Mouse (Mus musculus) cerebellum, adult 11-12 months (tissue): ENCODE data around the gene Fam57b.

ENCODE experiments used
- DNase-seq: peaks from one replicate; pipeline ENCODE4 v3.0.0; 2022

The Fam57b gene

GRCm38 (mm10) chr7:126797411-126798126, at the start of gene Fam57b:
Gene Fam57b, plus strand, starts transcription at chr7:126797668.
- DNase-seq: peak; percentile 82

DNA sequence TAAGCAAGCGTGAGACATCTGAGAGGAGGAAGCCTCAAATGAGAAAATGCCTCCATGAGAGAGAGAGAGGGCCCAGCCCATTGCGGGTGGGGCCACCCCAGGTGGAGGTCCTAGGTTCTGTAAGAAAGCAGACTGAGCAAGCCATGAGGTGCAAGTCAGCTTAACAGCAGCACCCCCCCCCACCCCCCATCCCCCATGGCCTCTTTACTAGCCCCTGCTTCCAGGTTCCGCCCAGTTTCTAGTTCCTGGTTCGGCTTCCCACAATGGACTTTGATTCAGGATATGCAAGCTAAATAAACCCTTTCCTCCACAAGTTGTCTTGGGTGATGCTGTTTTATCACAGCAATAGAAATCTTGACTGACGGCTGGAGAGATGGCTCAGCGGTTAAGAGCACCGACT, 48.6 kb upstream of the Fam57b start:
- DNase-seq: no peak

GRCm38 (mm10) chr7:126749582-126750343, 47.7 kb upstream of the Fam57b start:
- no peak for DNase-seq

DNA sequence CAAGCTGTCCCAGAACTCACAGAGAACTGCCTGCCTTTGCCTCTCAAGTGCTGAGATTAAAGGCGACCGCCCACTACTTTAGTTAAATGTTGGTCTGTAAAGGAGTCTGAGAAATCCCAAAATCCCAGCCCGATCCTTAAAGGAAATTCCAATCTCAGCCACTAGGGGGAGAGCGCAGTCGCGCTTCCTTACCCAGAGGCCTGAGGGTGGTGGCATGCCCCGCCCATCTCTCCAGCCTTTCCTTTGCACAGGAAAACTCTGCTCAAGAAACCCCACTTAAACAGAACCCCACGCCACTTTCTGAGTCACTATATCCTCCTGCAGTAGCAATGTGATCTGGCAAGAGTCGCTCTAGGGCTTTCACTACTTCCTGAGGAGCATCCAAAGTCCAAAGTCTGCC, 42.6 kb upstream of the Fam57b start:
- peak; percentile 75 for DNase-seq

- peak; percentile 56 for DNase-seq
Observed at GRCm38 (mm10) chr7:126758539-126758938, 38.9 kb upstream of the Fam57b start.

- peak; percentile 92 for DNase-seq
Observed at GRCm38 (mm10) chr7:126759050-126759671, 38.3 kb upstream of the Fam57b start, which contains the start of gene Mapk3. Gene Mapk3, plus strand, starts transcription at chr7:126759601.

- peak; percentile 83 for DNase-seq
Observed at GRCm38 (mm10) chr7:126759672-126760390, 37.6 kb upstream of the Fam57b start.

- DNase-seq: peak; percentile 83
Observed at GRCm38 (mm10) chr7:126760391-126760802, 37.1 kb upstream of the Fam57b start.

- DNase-seq: peak; percentile 39
Observed at GRCm38 (mm10) chr7:126760956-126761355, 36.5 kb upstream of the Fam57b start.

- DNase-seq: peak; percentile 25
Observed at GRCm38 (mm10) chr7:126761529-126762067, 35.9 kb upstream of the Fam57b start.

DNA sequence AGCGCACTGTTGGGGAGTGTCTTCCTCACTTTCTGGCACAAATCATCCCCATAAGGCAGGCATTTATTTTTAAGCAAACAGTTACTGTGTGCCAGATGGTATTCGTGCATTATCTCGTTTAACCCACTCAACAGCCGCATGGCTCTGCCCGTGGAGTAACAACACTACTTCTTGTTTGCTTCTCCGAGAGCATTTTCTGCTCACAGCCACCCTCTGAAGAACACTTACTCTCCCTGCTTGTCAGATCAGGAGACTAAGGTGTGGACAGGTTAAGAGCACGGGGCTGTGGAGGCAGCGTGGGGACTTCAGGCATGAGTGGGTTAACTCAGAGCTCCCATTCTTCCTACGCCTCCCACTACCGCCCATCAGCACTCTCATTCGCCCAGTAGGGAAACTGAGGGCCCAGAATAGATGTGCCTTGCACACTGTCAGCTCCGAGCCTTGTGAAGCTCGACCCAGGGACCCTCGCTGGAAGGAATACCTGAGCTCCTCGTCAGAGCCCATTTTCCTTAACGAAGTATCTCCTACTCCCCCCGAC, 34.9 kb upstream of the Fam57b start:
- peak; percentile 29 for DNase-seq

DNA sequence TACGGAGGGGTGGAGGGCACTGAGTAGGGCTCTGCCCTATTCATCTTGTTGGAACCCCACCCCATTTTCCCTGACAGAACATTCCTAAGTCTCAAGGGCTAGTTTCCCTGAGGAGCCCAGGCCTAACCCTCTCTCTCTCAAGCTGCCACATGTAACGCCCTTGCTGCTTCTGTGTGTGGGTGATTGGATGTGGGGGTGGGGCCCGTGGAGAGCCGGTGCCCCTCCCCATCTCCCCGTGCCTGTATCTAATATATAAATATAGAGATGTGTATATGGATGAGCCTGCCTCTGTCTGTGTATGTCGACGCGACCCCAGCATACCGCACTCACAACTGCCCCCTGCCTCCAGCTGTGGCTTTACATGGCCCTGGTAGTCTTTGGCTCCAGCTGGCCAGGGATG, 31.9 kb upstream of the Fam57b start:
- DNase-seq: peak; percentile 32

GRCm38 (mm10) chr7:126766201-126766600, 31.3 kb upstream of the Fam57b start, which contains the start of gene Gdpd3:
Gene Gdpd3, plus strand, starts transcription at chr7:126766334.
- DNase-seq: peak; percentile 41

- DNase-seq: peak; percentile 9
Observed at GRCm38 (mm10) chr7:126767001-126767400, 30.5 kb upstream of the Fam57b start.

DNA sequence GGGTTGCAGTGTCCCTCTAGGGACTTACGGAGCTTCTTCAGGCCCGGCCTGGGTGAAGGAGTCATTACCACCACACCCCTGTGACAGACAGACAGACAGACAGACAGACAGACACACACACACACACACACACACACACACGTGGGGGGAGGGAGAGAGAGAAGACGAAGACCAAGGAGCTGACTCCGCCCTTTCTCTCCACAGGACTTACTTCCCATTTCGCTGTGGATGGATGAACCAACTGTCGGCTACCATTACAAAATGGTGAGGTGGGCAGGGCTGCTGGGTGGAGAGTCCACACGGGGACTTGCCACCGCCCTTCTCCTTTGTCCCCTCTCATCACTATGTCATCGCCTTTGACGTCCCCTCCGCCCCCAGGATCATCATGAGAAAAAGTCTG, 26.7 kb upstream of the Fam57b start:
- no peak for DNase-seq

- DNase-seq: no peak
Observed at GRCm38 (mm10) chr7:126773351-126773750, 24.1 kb upstream of the Fam57b start.

GRCm38 (mm10) chr7:126774463-126774862, 23.0 kb upstream of the Fam57b start:
- no peak for DNase-seq

- peak; percentile 36 for DNase-seq
Observed at GRCm38 (mm10) chr7:126775185-126775977, 22.1 kb upstream of the Fam57b start.

GRCm38 (mm10) chr7:126775978-126776234, 21.6 kb upstream of the Fam57b start:
- DNase-seq: peak; percentile 50

- DNase-seq: peak; percentile 98
Observed at GRCm38 (mm10) chr7:126776598-126777057, 20.8 kb upstream of the Fam57b start, which contains the start of gene Ypel3. Gene Ypel3, plus strand, starts transcription at chr7:126776955.

- DNase-seq: peak; percentile 76
Observed at GRCm38 (mm10) chr7:126777476-126777875, 20.0 kb upstream of the Fam57b start.
